Mouse (Mus musculus): ENCODE measurements around the gene Phldb1. TPM values are rescaled to one million over a fixed set of nuclear protein-coding genes. Genes with fewer than 3 reads are reported as not detected.

The Phldb1 gene
- total and polyA plus RNA-seq, 3 experiments: 13.8 to 23.0 TPM; not detected in 1

DNA sequence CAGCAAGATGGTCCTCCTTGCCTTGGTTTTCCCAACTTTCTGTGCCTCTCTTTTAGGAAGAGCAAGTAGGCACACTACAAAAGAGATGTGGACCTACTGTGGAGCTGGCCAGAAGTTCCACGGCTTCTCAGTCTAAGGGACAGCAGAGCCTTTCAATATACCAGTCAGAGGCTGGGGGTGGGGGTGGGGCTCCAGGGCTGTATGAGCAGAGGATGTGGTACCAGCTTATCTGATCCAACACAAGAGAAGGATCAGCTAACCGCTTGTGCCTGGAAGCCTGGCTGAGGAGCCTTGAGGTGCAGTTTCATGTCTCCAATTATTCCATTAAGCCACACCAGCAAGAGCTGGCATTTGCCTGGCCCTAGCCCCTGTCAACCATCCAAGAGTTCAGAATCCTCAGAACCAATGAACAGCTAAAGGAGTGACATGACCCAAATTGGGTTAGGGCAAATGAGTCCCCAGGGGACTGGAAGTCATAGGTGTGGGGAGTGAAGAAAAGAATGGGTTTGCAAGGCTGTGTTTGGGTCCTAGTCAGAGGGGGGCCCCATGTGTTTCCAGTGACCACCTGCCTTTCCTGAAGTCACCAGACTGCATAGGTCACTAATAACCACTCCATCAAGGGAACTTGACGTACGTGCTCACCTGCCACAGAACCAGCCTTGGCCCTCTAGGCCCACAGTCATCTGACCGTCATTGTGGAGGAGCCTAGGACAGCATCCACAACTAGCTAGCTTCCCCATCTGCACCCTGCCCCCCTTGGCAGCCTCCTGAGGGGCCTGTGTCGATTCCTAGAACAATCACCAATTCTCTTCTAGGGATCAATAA is 17.8 kb downstream of the Phldb1 start (continued):
- peak; percentile 82 for TF ChIP-seq GATA1 (IDR thresholded peaks at IDR 0.05; ENCODE audit: low read depth, low read length)
- no peak for TF ChIP-seq ZC3H11A (IDR thresholded peaks at IDR 0.05; ENCODE audit: low read depth, low read length)
- no peak for TF ChIP-seq UBTF (IDR thresholded peaks at IDR 0.05; ENCODE audit: borderline replicate concordance, insufficient read depth, low read depth, low read length)
- TF ChIP-seq NRF1 (IDR thresholded peaks at IDR 0.05; ENCODE audit: insufficient read depth, low read depth, low read length, poor library complexity, severe bottlenecking): no peak
- TF ChIP-seq MAX (IDR thresholded peaks at IDR 0.05; ENCODE audit: low read length): no peak
- TF ChIP-seq SIN3A (IDR thresholded peaks at IDR 0.05; ENCODE audit: low read length): 0 out of 2 replicates have a peak, but pooled peaks have one; percentile 27
- TF ChIP-seq ZMIZ1 (IDR thresholded peaks at IDR 0.05; ENCODE audit: low read depth, low read length): no peak
- TF ChIP-seq CTCF (IDR thresholded peaks at IDR 0.05 in 2 of 3, conservative IDR thresholded peaks at IDR 0.05 in 1 of 3; ENCODE audit: control insufficient read depth in 1 of 3, insufficient read depth in 1 of 3, low read depth in 2 of 3, low read length in 3 of 3, poor library complexity in 1 of 3, severe bottlenecking in 1 of 3): no peak
- peak; percentile 19; the same call in 1 of the 2 replicates for TF ChIP-seq RCOR1 (IDR thresholded peaks at IDR 0.05; ENCODE audit: low read depth, low read length)
- peak; percentile 69 for TF ChIP-seq CHD2 (IDR thresholded peaks at IDR 0.05; ENCODE audit: low read length)
- TF ChIP-seq MYC (IDR thresholded peaks at IDR 0.05; ENCODE audit: low read depth, low read length): no peak

DNA sequence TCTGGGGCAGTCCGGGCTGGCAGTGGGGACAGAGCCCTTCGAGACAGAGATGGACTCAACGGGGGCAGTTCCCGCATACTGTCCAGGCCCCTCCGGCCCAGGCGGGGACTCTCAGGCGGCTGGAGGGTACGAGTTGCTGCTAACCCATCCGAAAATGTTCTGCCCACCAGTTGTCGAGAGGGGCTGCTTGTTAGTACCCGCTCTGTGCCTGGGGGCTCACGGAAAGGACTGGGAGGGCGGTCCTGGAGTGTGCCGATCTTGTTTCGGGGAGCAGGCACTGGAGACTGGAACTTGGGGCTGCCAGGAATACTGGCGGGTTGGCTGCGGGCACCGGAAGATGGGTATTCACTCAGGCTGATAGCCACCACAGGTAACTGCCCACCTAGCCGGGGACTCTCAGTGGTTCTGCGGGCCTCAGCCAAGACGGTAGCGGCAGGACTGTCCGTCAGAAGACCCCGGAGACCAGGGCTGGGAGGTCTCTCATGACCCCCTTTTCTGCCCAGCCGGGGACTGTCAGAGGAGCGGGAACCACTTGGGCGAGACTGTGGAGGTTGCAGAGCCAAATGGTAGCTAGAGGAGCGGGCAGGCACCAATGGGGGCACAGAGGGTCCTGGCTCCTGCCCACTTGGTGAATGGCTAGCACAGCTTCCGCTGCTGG is 19.2 kb downstream of the Phldb1 start:
- Histone ChIP-seq H3K36me3 (ENCODE audit: control insufficient read depth in 1 of 2, insufficient read depth in 2 of 2, low read length in 2 of 2) (peaks cover 0 to 29% of the 10 kb centered on the region in 2 experiments; a peak in 2 of 4 replicates), H3K79me2 (ENCODE audit: control insufficient read depth, insufficient read depth, low read length, poor library complexity) (no peaks in the 10 kb centered on the region), H3K4me1 (ENCODE audit: control insufficient read depth in 1 of 2, insufficient read depth in 2 of 2, low read length in 2 of 2) (peaks cover 36 to 42% of the 10 kb centered on the region in 2 experiments), H3K27me3 (ENCODE audit: control insufficient read depth in 1 of 2, insufficient read depth in 2 of 2, low read length in 2 of 2) (no peaks in the 10 kb centered on the region), H3K9ac (ENCODE audit: control insufficient read depth, low read depth, low read length, poor library complexity, severe bottlenecking) (no peak overlapping the region), H3K27ac (ENCODE audit: control insufficient read depth, low read depth, low read length) (no peak overlapping the region), H3K9me3 (replicated peaks; ENCODE audit: insufficient read depth, low read length) (no peaks in the 10 kb centered on the region), H3K4me3 (ENCODE audit: control insufficient read depth in 1 of 2, insufficient read depth in 1 of 2, low read depth in 2 of 2, low read length in 2 of 2) (no peak overlapping the region)
- no peak for TF ChIP-seq CHD2 (IDR thresholded peaks at IDR 0.05; ENCODE audit: low read length)
- TF ChIP-seq TAL1 (IDR thresholded peaks at IDR 0.05; ENCODE audit: low read length): no peak
- TF ChIP-seq TBP (IDR thresholded peaks at IDR 0.05; ENCODE audit: low read depth, low read length): no peak
- no peak for TF ChIP-seq SMC3 (IDR thresholded peaks at IDR 0.05; ENCODE audit: low read depth, low read length)
- no peak for TF ChIP-seq ZC3H11A (IDR thresholded peaks at IDR 0.05; ENCODE audit: low read depth, low read length)
- no peak for TF ChIP-seq USF2 (IDR thresholded peaks at IDR 0.05; ENCODE audit: borderline replicate concordance in 1 of 2, insufficient read depth in 1 of 2, low read depth in 1 of 2, low read length in 2 of 2)
- no peak for TF ChIP-seq ELF1 (IDR thresholded peaks at IDR 0.05; ENCODE audit: low read depth, low read length)
- TF ChIP-seq EP300 (IDR thresholded peaks at IDR 0.05; ENCODE audit: low read depth in 1 of 2, low read length in 2 of 2): no peak
- TF ChIP-seq BHLHE40 (IDR thresholded peaks at IDR 0.05; ENCODE audit: borderline replicate concordance, low read depth, low read length): no peak
- no peak for TF ChIP-seq HCFC1 (IDR thresholded peaks at IDR 0.05; ENCODE audit: low read depth, low read length)
- TF ChIP-seq POLR2AphosphoS5 (IDR thresholded peaks at IDR 0.05; ENCODE audit: borderline replicate concordance, low read depth, low read length): no peak
- TF ChIP-seq MXI1 (IDR thresholded peaks at IDR 0.05; ENCODE audit: low read depth, low read length): no peak
- no peak for TF ChIP-seq CTCF (IDR thresholded peaks at IDR 0.05 in 2 of 3, conservative IDR thresholded peaks at IDR 0.05 in 1 of 3; ENCODE audit: control insufficient read depth in 1 of 3, insufficient read depth in 1 of 3, low read depth in 2 of 3, low read length in 3 of 3, poor library complexity in 1 of 3, severe bottlenecking in 1 of 3)
- TF ChIP-seq USF1 (IDR thresholded peaks at IDR 0.05; ENCODE audit: low read depth, low read length): no peak
- no peak for TF ChIP-seq MYC (IDR thresholded peaks at IDR 0.05; ENCODE audit: low read depth, low read length)
- no peak for DNase-seq (ENCODE audit: low read depth, low spot score)
